Mouse (Mus musculus): ENCODE measurements around the gene Gm20388. TPM values are rescaled to one million over a fixed set of nuclear protein-coding genes. Genes with fewer than 3 reads are reported as not detected.
"Not testable (repeated sequence)": the region's sequence is repeated elsewhere in the genome, so short reads cannot be mapped to it uniquely, and the experiment has no call there.

Gene Gm20388
- total RNA-seq, 2 experiments from 2014 or later: 5.8 TPM; not detected in 1

- no peak for DNase-seq
Measured at GRCm38 (mm10) chr8:123220917-123221316, 3310.3 kb downstream of the Gm20388 start.

DNA sequence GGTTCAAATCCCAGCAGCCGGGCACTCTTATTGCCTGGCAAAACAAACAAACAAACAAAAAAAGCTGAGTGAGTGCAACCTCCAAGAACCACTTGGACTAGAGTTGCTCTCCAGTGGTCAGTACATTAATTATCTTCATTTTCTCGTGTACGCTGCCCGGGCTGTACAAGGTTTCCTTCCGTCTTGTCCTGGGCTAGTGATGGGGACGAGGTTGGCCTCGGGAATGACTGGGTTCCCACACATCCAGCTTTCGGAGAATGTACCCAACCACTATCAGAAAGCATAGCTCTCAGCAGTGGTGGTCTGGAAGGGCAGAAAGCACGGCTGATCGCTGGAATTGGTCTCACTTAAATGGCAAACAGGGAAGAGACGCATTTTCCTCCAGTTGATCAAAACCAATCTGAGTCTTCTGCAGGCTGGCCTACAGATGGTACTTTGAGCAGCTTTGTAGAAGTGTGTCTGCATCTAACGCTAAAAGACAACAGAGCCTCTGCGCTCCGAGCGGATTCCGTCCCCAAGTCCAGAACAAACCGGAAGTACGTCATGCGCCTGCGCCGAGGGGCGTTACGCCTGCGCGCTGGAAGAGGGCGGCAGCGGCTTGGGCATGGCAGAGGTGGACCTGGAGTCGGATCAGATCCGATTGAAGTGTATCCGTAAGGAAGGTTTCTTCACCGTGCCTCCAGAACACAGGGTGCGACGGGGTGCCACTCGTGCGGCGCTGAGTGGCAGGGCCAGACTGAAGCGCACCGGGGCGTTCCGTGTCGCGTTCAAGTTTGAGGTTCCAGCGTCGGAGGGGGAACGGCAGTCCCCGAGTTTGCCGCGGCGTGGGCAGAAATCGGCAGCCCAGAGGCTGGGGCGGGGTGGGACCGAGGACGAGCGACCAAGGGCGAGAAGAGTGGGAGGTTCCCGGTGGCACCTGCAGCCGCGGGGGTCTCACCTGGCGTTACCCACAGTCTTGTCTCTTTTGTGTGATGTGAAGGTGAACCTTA lies 3313.9 kb downstream of the Gm20388 start, which contains the start of gene Cdk10:
Gene Cdk10, plus strand, starts transcription at position 565 of the 989 bp plus-strand sequence.
- peak; percentile 94 for DNase-seq

DNA sequence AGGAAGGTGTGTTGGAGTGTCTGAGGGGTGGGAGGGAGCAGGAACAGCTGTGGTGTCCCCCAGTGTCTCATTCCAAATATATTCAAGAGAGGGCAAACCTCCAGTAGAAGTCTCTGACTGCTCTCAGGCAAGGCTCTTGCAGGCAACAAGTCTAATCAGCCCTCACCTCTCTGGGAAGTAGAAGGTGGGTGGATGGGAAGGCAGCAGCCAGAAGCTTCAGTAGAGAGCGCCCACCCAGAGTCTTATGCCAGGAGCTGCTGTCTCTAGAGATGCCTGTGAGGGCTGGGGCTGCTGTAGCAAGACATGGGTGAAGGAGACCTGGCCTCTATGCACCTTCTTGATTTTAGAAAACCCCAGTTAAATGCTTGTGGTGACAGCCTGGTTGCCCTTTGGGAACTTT lies 3317.8 kb downstream of the Gm20388 start:
- no peak for DNase-seq

DNA sequence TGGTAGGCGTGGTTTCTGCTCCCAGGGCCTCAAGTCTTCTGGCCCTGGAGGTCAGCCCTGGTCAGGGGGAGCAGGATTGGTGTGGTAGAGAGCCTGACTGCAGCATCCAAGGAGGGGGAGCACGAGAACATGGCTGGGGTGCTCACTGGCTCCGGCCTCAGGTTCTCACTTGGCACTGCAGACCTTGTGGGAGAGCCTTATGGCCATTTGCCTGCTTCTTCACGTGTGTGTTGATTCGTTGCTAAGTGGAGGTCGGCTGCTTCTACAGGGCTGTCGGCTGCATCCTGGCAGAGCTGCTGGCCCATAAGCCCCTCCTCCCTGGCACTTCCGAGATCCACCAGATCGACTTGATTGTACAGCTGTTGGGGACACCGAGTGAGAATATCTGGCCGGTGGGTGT lies 3319.7 kb downstream of the Gm20388 start:
- DNase-seq: not testable (repeated sequence)

DNA sequence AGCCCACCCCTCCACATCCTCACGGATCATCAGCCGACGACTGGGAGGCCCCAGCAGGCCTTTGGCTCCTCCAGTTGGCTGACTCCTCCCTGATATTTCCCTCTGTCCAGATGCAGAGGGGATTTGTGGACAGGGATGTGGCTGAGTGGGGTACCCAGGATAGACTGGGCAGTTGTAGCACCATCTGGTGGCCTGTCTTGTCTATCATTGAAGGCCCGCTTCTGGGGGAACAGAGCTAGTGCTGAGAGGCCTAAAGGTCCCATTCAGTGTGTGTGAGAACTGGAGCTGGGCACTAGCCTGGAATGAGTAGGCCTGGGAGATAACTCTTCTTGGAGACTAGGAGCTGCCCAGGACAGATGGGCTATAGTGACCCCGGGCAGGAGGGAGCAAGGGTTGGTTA lies 3321.1 kb downstream of the Gm20388 start:
- DNase-seq: peak; percentile 47

DNA sequence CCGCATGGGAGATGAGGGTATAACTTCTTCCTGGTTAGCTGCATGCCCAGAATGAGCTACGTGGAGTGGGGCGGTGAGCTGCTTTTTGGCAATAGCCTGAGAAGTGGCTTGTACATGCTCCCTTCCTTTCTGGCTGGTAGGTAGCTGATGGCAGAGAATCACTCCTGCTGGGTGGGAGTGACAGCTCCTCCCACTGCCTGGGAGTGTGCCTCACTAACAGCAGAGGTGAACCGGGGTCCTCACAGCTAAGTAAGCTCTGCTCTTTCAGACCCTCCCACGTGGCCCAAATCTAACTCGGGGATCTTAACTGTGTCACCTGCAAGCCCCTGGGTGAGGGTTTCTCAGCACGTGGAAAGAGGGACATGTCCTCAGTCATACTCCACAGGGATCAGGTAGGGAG lies 3321.9 kb downstream of the Gm20388 start:
- no peak for DNase-seq

- DNase-seq: no peak
Measured at GRCm38 (mm10) chr8:123233300-123233699, 3322.7 kb downstream of the Gm20388 start.

DNA sequence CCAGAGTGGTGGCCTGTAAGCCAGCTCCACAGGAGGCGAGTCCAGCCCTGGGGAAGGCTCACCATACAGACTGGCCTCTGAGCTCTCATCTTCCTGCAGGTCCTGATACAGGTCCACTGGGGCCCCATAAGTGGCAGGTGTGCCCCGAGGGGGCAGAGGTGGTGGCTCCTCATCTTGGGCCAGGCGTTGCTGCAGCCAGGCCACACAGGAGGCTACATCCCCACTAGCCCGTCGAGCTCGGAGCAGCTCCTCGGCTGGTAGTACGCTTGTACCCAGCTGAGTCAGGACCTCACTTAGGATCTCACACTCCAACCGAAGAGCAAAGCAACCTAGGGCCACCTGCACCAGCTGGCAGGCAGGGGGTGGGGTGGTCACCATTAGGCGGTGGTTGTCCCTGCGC lies 3323.1 kb downstream of the Gm20388 start:
- DNase-seq: no peak

GRCm38 (mm10) chr8:123234918-123235519 lies 3324.4 kb downstream of the Gm20388 start:
- DNase-seq: no peak

DNA sequence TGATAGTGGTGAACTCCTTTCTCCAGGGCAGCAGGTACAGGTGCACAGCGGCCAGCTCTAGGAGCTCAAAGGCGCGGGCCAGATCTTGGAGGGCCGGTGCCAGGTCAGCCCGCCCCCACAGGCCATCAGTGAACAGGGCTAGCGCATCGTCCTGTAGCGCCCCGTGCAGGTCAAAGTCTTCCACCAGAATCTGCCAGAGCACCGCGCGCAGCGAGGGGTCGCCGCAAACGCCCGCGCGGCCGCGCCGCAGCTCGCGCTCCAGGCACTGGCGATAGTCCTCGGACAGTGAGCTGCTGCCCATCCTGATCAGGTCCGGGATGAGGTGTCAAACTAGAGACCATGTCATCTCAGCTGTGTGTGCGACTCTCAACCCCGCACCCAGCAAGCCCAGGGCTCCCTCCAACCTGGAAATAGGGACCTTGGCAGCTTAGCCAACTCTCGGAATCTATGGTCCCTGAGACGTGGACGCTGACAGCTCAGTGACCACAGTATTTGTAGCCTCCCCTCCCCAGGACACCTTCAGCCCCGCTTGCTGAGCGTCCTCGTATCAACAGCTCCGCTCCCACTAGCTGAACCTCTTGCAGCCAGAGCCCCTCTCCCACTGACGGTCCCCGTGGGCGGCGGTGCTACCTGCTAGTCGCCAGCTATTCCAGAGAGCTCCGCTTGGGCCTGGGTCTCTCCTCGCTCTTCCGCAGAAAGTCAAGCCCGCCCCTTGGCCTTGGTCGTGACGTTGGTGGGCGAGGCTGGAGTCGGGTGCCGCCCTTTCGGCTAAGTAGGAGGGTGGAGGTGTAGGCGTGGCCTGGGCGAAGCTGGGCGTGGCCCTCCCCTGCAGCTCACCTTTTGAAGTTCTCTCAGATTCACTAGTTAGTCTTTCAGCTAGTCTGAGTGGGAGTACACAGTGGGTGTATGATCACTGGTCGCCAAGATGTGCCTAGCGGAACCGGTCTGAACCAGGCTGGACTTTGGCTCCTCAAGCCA lies 3325.2 kb downstream of the Gm20388 start, which contains the start of gene Spata2l:
Gene Spata2l, minus strand, starts transcription at position 714 of the 978 bp plus-strand sequence.
- peak; percentile 85 for DNase-seq

DNA sequence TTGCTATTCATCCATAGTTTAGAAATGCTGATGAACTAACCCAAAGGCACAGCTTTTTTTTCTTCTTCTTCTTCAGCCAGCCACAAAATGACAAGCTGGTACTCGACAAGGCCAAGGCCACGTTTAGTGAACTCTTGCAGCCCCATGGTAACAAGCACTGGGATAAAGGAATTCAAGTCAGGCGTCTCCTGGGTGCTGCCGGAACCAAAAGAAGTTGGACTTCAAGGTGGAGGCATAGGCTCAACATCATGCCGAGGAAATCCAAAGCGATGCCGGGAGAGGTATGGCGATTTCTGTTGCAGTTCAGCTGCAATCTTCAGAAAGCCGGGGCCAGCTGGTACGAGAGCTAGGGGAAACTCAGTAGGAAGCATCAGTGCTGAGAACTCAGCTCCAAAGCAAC lies 3328.8 kb downstream of the Gm20388 start:
- no peak for DNase-seq

DNA sequence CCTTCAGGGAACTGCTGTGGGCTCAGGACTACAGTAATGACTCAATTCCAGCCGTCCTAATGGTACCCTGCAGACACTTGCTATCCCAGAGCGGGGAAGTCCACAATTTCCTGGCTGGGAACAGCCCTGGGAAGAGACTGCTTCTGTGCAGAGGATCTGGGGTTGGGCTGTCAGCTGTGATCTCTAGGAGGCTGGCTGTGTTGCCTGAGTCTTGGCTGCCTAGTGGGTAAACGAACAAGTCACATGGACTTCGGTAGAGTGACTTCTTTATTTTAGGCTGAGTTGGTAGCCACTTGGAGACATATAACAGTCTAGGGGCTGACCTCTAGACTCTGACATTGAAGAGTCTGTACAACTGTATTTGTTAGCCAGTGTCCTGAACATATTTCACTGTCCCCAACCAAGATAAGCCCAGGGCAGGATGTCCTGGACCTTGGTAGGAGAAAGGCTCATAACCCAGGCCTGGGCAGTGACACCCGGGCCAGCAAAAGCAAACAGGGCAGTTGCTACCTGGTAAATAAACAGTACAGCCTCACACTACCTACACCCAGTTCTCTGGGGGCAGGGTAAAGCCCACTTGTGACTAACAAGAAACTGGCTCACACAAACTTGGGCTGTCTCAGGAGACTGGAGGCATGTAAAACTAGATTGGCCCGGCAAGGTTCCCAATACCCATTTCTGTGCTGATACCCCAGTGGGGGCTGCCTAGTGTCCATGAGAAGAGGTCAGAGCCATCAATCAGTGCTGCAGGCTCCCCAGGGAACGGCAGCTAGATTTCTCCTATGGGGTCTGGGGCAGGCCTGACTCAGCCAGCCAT lies 3331.7 kb downstream of the Gm20388 start:
- DNase-seq: no peak

DNA sequence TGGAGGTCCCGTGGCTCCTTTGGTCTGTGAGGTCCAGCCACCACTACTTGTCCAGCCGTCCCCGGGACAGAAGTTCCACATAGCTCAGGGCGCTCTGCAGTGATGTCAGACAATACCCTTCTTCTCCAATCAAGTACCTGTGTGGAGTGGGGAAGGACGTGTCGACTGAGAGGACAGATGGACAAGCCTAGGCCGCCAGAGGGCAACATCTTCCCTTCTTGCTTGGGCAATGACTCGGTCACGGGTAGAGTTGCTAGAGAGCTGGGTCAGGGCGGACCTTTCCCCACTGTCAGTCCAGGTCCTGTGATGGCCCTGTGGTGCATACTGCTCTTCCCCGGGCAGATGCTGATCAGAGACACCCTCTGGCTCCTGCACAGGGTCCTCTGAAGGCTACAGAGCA lies 3332.4 kb downstream of the Gm20388 start:
- DNase-seq: no peak

DNA sequence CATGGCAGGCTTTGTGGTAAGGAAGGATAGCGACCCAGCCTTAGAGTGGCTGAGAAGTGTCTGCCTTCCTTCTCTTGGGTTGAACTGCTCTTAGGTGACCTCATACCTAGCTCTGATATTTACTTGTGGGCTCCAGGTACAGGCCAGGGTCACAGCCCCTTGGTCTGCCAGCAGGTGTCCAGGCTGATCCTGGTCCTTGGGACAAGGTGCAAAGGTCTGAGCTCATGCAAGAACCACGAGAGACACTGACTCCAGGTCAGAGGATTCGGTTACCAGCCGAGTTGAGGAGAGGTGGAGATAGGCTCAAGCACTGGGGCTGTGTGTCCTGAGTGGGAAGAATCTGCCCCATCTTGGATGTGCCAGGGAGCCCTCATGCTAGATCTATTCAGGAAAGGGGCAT lies 3333.7 kb downstream of the Gm20388 start:
- DNase-seq: no peak

- DNase-seq: no peak
Measured at GRCm38 (mm10) chr8:123245543-123245942, 3334.9 kb downstream of the Gm20388 start.

- DNase-seq: no peak
Measured at GRCm38 (mm10) chr8:123247748-123248147, 3337.1 kb downstream of the Gm20388 start.

DNA sequence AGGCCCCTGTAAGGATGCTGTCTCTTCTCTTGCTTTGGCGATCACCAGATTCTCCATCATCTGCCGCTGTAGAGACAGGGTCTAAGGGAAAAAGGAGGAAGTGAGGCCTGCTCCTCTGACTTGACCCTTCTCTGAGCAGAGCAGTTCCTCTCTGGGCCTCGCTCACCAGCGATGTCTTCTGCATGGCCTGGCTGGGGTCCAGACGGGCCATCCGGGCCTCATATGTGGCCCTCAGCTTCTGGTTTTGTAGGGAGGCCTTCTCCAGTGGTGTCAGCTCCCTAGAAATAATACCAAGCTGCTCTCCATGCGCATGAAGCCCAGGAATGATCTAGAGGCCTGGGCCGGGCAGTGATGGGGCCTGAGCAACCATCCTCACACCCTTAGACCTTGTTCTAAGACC lies 3338.0 kb downstream of the Gm20388 start:
- no peak for DNase-seq

- DNase-seq: no peak
Measured at GRCm38 (mm10) chr8:123250940-123251339, 3340.3 kb downstream of the Gm20388 start.

GRCm38 (mm10) chr8:123252925-123253324 lies 3342.3 kb downstream of the Gm20388 start:
- DNase-seq: no peak

DNA sequence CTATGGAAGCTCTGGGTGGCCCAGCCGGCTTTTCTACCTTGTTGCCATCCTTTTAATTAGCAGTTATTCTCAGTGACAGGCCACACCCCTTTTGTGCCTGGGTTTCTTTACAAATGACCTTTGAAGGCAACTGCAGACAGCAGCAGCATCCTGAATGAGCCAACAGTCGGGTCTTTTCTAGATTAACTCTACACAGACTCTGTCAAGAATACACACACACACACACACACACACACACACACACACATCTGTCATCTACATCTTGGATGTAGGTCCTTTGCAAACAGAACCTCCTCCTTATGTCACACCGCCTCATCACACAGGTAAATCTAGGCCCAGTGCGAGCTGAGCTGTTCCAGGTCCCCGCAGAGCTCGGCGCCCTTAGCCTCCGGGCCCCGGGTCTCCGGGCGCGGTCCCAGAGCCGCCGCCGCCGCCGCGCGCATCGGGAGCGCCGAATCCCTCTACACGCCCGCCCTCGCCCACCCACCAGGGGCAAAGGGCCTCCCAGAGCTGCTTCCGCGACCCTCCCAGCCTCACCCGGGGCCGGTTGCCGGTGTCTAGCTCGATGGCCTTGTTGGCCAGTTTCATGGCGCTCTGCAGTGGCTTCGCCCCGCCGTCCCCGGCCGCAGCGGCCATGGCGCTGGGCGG lies 3342.9 kb downstream of the Gm20388 start:
- DNase-seq: no peak

Measured in heart, postnatal 4 days (tissue).